Mouse (Mus musculus): ENCODE data around the gene Pmp22.

DNA sequence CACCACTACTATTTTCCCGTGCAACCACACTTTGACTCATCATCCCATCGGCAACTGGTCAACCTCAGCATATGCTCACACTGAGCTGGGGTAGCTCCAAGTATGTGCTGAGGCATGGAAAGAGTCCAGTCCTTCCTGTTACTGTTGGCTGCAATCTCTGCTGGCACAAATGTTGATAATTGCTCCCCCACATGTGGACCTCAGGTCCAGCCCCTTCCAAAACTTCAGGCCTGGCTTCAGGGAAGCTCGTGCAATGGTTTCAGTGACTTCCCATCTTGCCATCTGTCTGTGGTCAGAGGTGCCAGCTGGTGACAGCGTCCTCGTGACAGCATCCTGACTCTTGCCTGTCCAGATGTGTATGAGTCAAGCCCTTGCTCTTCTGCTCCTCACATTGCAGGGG, 44.8 kb downstream of the Pmp22 start:
- TF ChIP-seq CTCF (IDR thresholded peaks at IDR 0.05; ENCODE audit: extremely low read depth, insufficient read depth, insufficient read length, insufficient replicate concordance) (no peak), POLR2A (IDR thresholded peaks at IDR 0.05; ENCODE audit: low read depth, low read length) (no peak)
